Mouse (Mus musculus) lung, adult 2 months (tissue): ENCODE results near the gene Corin.

Source experiments
- CTCF ChIP-seq: fragments of 200-500 bp; IDR thresholded peaks from 2 replicates; pipeline ENCODE4 v1.5.1; 2011; ENCODE audit warnings: mild to moderate bottlenecking, low read length, control low read depth; ENCODE audit not compliant: insufficient read depth
- POLR2A ChIP-seq: fragments of 200-500 bp; IDR thresholded peaks from 2 replicates; pipeline ENCODE4 v1.6.1; 2011; ENCODE audit warnings: low read depth, mild to moderate bottlenecking, control low read depth, low read length, borderline replicate concordance; ENCODE audit errors: extremely low read depth

DNA sequence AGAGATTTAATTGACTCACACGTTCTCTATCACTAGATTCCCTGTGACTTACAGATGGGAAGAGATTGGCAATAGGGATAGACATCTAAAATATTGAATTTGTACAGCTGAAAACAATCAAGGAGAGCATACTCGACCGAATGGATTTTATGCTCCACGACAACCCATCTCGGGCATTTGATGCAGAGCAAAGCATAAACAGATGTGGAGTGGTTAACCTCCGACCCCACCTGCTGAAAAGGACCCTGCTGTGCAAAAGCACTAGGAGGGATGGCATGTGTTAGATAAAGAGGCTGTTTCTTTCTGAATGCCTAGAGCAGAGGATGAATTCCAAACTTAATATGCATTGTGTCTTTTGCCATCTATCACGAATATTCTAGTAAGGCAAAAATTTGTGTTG lies 23.8 kb downstream of the Corin start:
- no peak for TF ChIP-seq CTCF
- TF ChIP-seq POLR2A = no peak
